In genomic region chr12:79885286-79885685, GRCm38 (mm10) we compare ENCODE assay signal across 22 mouse cellular contexts.
DNase-seq lines count a peak whose midpoint lies in the region; ATAC-seq lines count a peak whose summit lies in the region.
"Had no signal": no experiment of that assay in that cellular context is flagged by ENCODE, and none has a peak within 500 bp of the region (broad histone marks: within the 10 kb centered on the region; RNA-seq: fewer than 3 reads in every experiment).

No protein-coding gene starts in this region.

- no peak overlapping the region for H3K4me3 ChIP-seq in embryonic facial prominence, embryonic 13.5 days
- H3K4me3 ChIP-seq in embryonic facial prominence, embryonic 10.5 days = no peak overlapping the region
- H3K4me3 ChIP-seq in hindbrain, embryonic 10.5 days = no peak overlapping the region
- no peak overlapping the region for H3K4me3 ChIP-seq in hindbrain, embryonic 11.5 days (ENCODE audit: low read depth, low read length)
- H3K4me3 ChIP-seq in limb, embryonic 15.5 days = no peak overlapping the region
- H3K4me3 ChIP-seq: heart, embryonic 15.5 days; left cerebral cortex, adult 2 months had no signal

- H3K27me3 ChIP-seq in embryonic facial prominence, embryonic 13.5 days = no peaks in the 10 kb centered on the region
- no peaks in the 10 kb centered on the region for H3K27me3 ChIP-seq in embryonic facial prominence, embryonic 10.5 days (replicated peaks; ENCODE audit: low read depth, poor library complexity, severe bottlenecking)
- peaks cover 3% of the 10 kb centered on the region; the same call in 1 of the 2 replicates for H3K27me3 ChIP-seq in hindbrain, embryonic 10.5 days (ENCODE audit: insufficient read depth, poor library complexity, severe bottlenecking)
- H3K27me3 ChIP-seq in hindbrain, embryonic 11.5 days (ENCODE audit: control insufficient read depth, insufficient read depth, low read length) = no peaks in the 10 kb centered on the region
- no peaks in the 10 kb centered on the region for H3K27me3 ChIP-seq in limb, embryonic 15.5 days
- H3K27me3 ChIP-seq: heart, embryonic 15.5 days had no signal

- intact Hi-C loops in left cerebral cortex, postnatal 10 days (cut with DNase I) = no loop called here

- no peak overlapping the region for H3K4me2 ChIP-seq in embryonic facial prominence, embryonic 13.5 days
- H3K4me2 ChIP-seq in hindbrain, embryonic 11.5 days (replicated peaks; ENCODE audit: low read depth, low read length) = no peak overlapping the region
- H3K4me2 ChIP-seq in limb, embryonic 15.5 days = no peak overlapping the region
- H3K4me2 ChIP-seq: heart, embryonic 15.5 days; liver, embryonic 11.5 days; midbrain, embryonic 11.5 days had no signal

- WGBS in embryonic facial prominence, embryonic 13.5 days = 83% methylated on average over 2 of the region's 2 CpGs
- 91% methylated on average over 2 of the region's 2 CpGs for WGBS in embryonic facial prominence, embryonic 10.5 days
- WGBS in hindbrain, embryonic 10.5 days = 94% methylated on average over 2 of the region's 2 CpGs
- 91% methylated on average over 2 of the region's 2 CpGs for WGBS in hindbrain, embryonic 11.5 days
- 86% methylated on average over 2 of the region's 2 CpGs for WGBS in limb, embryonic 15.5 days

- no peak for DNase-seq in embryonic facial prominence, embryonic 10.5 days (ENCODE audit: low spot score)
- DNase-seq in hindbrain, embryonic 10.5 days (ENCODE audit: low spot score) = no peak
- no peak for DNase-seq in hindbrain, embryonic 11.5 days (ENCODE audit: low spot score)
- peak; percentile 67 for DNase-seq in MEL-GATA-1-ER (ENCODE audit: extremely low read depth, low read depth)
- no peak for DNase-seq in left cerebral cortex, postnatal 10 days (ENCODE audit: extremely low spot score in 1 of 2, low spot score in 2 of 2)
- DNase-seq: cerebellum, adult 18-20 months; cerebellum, postnatal 25 days; gastrocnemius, postnatal 10 days; heart, postnatal 36 days; liver, postnatal 0 days had no signal

- no peaks in the 10 kb centered on the region for H3K36me3 ChIP-seq in embryonic facial prominence, embryonic 13.5 days
- no peaks in the 10 kb centered on the region for H3K36me3 ChIP-seq in embryonic facial prominence, embryonic 10.5 days (replicated peaks)
- no peaks in the 10 kb centered on the region for H3K36me3 ChIP-seq in hindbrain, embryonic 10.5 days
- no peaks in the 10 kb centered on the region for H3K36me3 ChIP-seq in hindbrain, embryonic 11.5 days (ENCODE audit: control insufficient read depth, insufficient read depth, low read length)
- no peaks in the 10 kb centered on the region for H3K36me3 ChIP-seq in limb, embryonic 15.5 days
- H3K36me3 ChIP-seq: heart, embryonic 15.5 days had no signal

- 0 out of 2 replicates have a peak overlapping the region, but pooled peaks have one; percentile 11 for H3K27ac ChIP-seq in embryonic facial prominence, embryonic 13.5 days
- H3K27ac ChIP-seq in embryonic facial prominence, embryonic 10.5 days (replicated peaks) = no peak overlapping the region
- H3K27ac ChIP-seq in hindbrain, embryonic 10.5 days = peak overlapping the region; percentile 67
- H3K27ac ChIP-seq in hindbrain, embryonic 11.5 days (ENCODE audit: low read depth, low read length) = no peak overlapping the region
- peak overlapping the region; percentile 88 for H3K27ac ChIP-seq in limb, embryonic 15.5 days
- H3K27ac ChIP-seq: heart, embryonic 15.5 days; left cerebral cortex, adult 2 months; macrophage had no signal

- no peak overlapping the region for H3K9ac ChIP-seq in embryonic facial prominence, embryonic 13.5 days
- no peak overlapping the region for H3K9ac ChIP-seq in hindbrain, embryonic 11.5 days (ENCODE audit: low read depth, low read length)
- no peak overlapping the region for H3K9ac ChIP-seq in limb, embryonic 15.5 days
- H3K9ac ChIP-seq: heart, embryonic 15.5 days; liver, postnatal 0 days had no signal

- H3K4me1 ChIP-seq in embryonic facial prominence, embryonic 13.5 days = peaks cover 47% of the 10 kb centered on the region
- peaks cover 49% of the 10 kb centered on the region for H3K4me1 ChIP-seq in embryonic facial prominence, embryonic 10.5 days
- H3K4me1 ChIP-seq in hindbrain, embryonic 10.5 days (replicated peaks) = peaks cover 49% of the 10 kb centered on the region
- H3K4me1 ChIP-seq in hindbrain, embryonic 11.5 days (replicated peaks; ENCODE audit: control insufficient read depth, insufficient read depth, low read length) = no peaks in the 10 kb centered on the region
- peaks cover 43% of the 10 kb centered on the region for H3K4me1 ChIP-seq in limb, embryonic 15.5 days

- H3K9me3 ChIP-seq in embryonic facial prominence, embryonic 13.5 days = no peaks in the 10 kb centered on the region
- no peaks in the 10 kb centered on the region for H3K9me3 ChIP-seq in embryonic facial prominence, embryonic 10.5 days
- H3K9me3 ChIP-seq in hindbrain, embryonic 10.5 days = 0 out of 2 replicates have a peak, but pooled peaks cover 3% of the 10 kb centered on the region
- H3K9me3 ChIP-seq in hindbrain, embryonic 11.5 days (ENCODE audit: control insufficient read depth, low read length) = no peaks in the 10 kb centered on the region
- no peaks in the 10 kb centered on the region for H3K9me3 ChIP-seq in limb, embryonic 15.5 days
- H3K9me3 ChIP-seq: heart, embryonic 15.5 days had no signal

- no peak for ATAC-seq in embryonic facial prominence, embryonic 13.5 days (ENCODE audit: insufficient number of reproducible peaks, insufficient read depth, low FRiP score, low TSS enrichment, low read depth)
- ATAC-seq in hindbrain, embryonic 11.5 days (ENCODE audit: low FRiP score) = no peak
- no peak for ATAC-seq in limb, embryonic 15.5 days (ENCODE audit: insufficient number of reproducible peaks, low FRiP score, low TSS enrichment, low read depth)
- ATAC-seq in erythroblast, adult 5-6 weeks (replicated peaks; ENCODE audit: low FRiP score, poor library complexity, severe bottlenecking) = no peak
- ATAC-seq: forebrain, embryonic 14.5 days; hindbrain, embryonic 16.5 days; intestine, embryonic 16.5 days; liver, postnatal 0 days; lung, postnatal 0 days had no signal

Comparison
In these comparisons a context has a peak if more than half of its experiments do, and no peak if none do; other contexts are left out.
1. H3K27ac ChIP-seq: peak in embryonic facial prominence, embryonic 13.5 days (single experiment), hindbrain, embryonic 10.5 days (single experiment) and limb, embryonic 15.5 days (single experiment); none in embryonic facial prominence, embryonic 10.5 days (single experiment) and hindbrain, embryonic 11.5 days (single experiment).